Mouse (Mus musculus): ENCODE data around the gene Mrtfa.

Mrtfa gene

GRCm38 (mm10) chr15:81195447-81195846 lies 4.9 kb upstream of the Mrtfa start:
- DNase-seq, result no peak

DNA sequence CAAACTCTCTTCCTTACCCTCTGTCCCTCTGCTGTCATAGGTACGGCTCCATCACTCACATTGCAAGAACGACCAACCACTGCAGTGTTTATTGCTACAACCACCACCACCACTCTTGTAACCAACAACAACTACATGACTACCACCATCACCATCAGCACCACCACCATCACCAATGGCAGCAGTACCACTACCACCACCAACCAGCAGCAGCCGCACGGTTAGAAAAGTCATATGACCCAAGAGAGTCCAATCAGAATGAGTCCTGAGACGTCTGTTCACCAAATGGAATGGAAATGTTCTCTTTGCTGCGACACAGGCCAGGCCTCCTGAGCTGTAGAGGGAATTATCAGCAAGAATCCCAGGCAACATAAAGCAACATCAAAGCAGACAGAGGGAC lies 4.2 kb upstream of the Mrtfa start:
- no peak for DNase-seq

DNA sequence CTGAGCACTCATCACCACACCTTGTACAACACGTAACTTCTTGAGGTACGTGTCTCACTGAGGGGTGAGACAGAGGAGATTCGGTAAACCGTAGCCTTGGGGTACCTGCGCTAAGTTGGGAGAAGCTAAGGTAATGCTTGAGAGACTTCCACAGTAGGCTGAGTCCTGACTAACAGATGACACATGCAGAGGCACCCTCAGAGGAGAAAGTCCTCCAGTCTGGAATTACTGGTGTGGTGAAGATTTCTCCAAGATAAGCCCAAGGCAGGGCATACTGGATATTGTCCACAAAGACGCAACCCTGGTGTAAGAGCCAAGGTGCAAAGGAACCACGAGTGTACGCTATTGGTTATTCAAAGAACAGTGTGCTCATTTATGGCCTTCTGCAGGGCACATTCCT lies 2.3 kb upstream of the Mrtfa start:
- DNase-seq, result no peak

DNA sequence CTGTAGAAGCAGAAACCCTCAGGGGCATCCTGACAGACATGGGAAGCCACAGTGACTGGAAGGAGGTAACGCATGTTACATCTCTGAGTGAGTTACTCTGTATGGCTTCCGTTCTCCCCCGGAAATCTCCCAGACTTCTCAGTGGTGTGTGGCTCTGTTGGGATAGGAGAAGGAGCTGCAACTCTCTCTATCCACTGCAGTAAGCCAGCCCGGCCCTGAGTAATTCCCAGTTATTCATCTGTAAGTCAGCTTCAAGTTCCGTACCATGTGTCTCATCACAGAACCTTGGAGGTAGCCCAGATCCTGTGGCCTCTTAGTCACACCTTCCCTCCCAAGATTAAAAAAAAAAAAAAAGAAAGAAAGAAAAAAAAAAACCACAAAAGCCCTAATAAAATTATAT lies 1.8 kb upstream of the Mrtfa start:
- no peak for DNase-seq

DNA sequence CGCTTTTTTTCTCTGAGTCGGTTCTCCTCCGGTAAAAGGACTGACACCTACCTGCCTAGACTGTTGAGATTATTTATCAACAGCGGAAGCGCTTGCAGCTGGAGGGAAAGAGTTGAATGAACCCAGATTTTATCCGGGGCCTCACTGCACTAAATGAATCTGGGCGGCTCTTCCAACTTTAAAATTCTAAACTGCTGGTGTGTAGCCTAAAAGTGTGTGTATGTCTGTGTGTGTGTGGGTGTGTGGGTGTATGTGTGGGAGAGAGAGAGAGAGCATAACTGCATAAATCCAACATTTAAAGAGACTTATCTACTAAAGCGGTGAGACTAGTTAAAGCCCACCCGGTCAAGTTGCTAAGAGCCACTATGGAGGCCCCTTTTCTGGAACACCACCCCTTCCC lies 746 bp upstream of the Mrtfa start:
- DNase-seq, result no peak

- DNase-seq, result peak; percentile 31
These were observed 437 bp downstream of the Mrtfa start for GRCm38 (mm10) chr15:81190011-81190629.

DNA sequence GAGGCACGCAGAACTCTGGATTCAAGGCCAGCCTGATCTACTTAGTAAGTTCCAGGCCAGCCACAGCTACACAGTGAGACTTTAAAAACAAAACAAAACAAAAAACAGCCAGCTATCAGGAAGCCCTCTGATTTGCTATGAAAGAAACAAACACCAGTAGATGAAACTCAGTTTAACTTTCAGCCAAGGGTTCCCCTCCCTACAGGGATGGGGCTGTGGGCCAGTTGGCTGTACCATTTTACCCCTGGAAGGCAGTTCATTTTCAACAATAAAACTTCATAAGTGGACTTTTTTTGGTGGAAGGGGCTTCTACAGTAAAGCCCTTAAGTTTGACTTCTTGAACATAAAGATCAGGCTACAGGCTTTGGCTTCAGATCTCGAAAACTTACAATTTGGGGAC lies 1.5 kb downstream of the Mrtfa start:
- DNase-seq, result no peak

GRCm38 (mm10) chr15:81184913-81185312 lies 5.6 kb downstream of the Mrtfa start:
- no peak for DNase-seq

GRCm38 (mm10) chr15:81181233-81181632 lies 9.3 kb downstream of the Mrtfa start:
- no peak for DNase-seq

GRCm38 (mm10) chr15:81179523-81179922 lies 11.0 kb downstream of the Mrtfa start:
- DNase-seq, result no peak

DNA sequence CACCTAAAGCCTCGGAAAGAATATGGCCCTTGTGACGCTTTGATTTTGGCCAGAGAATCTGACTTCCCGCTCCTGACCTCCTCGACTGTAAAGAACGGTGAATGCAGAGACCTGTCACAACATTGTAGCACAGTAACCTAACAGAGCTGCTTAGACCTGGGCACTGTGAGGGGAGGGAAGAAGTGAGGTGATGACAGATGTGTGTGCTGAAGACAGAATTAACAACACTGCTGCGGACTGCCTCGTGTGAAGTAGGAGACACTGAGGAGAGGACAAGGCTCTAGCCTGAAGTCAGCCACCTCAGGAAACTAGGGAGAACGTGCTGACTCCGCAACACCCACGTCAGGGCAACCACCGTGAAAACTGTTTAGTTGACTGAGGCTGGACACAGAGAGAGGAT lies 11.9 kb downstream of the Mrtfa start:
- DNase-seq, result no peak

GRCm38 (mm10) chr15:81177860-81178259 lies 12.7 kb downstream of the Mrtfa start:
- DNase-seq, result no peak

- no peak for DNase-seq
These were observed 14.9 kb downstream of the Mrtfa start for GRCm38 (mm10) chr15:81175633-81176032.

GRCm38 (mm10) chr15:81172259-81172658 lies 18.3 kb downstream of the Mrtfa start:
- no peak for DNase-seq

DNA sequence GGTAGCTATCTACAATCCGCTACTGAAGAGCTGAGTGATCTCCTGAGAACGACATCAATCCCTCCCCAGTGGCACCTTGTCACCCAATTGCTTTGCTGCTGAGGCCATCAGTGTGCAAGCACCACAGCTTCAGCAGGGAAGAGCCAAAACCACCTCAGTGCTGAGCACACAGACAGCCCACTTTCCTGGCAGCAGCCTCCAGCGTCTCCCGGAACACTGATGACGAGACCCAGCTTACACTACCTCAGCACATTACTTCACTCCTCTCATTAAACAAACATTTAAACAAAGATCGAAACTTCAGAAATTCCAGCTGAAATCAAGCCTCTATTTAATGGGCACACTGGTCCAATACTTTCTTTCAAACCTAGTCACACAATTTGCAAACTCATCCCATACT lies 21.8 kb downstream of the Mrtfa start:
- DNase-seq, result no peak

DNA sequence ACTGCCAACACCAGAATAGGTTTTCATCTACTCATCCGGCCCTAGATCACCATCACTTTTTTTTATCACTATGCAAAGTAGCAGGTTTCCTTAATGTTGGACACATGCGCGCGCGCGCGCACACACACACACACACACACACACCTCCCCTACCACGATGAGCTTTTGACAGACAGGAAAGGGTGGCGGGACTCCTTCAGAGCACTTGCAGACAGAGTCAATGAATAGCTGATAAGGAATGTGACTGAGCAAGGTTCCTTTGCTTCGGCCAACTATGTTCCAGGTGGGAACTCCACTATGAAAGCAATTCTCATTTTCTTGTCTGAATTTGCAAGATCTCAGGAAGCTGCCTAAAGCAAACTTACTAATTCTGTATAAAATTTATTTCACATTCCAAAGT lies 22.7 kb downstream of the Mrtfa start:
- DNase-seq, result no peak

- DNase-seq, result no peak
These were observed 24.3 kb downstream of the Mrtfa start for GRCm38 (mm10) chr15:81166291-81166690.

GRCm38 (mm10) chr15:81164560-81165310 lies 25.8 kb downstream of the Mrtfa start:
- no peak for DNase-seq

DNA sequence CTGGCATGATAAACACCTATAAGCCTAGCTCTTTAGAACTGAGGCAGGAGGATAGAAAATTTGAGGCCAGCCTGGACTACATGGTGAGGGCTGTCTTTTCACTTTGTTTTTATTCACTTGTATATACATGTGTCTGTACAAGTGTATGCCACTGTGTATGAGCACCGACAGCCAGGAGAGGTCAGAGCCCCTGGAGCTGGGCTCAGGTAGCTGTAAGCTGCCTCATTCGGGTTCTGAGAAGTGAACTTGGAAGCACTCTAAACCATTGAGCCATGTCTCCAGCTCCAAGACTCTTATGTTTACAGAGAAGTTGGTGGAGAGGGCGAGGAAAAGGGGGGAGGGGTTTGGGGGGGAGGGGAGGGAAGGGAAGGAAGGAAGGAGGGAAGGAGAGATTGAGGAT lies 29.0 kb downstream of the Mrtfa start:
- no peak for DNase-seq

DNA sequence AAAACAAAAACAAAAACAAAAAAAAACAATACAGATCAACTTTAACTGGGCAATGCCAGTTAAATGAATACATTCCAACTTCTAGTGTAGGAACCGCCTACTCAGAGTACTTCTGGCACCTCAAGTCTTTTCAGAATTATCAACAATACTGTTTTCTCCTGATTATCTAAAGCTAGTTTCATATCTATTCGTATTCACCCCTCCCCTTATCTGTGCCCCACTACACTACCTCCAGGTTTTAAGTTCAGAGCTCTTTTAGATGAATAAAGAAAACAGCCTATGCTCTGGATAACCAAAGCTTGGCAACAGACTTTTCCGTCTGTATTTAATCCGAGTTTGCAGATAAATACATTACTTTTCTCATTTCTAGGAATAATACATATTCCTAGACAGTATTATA lies 29.9 kb downstream of the Mrtfa start:
- no peak for DNase-seq

DNA sequence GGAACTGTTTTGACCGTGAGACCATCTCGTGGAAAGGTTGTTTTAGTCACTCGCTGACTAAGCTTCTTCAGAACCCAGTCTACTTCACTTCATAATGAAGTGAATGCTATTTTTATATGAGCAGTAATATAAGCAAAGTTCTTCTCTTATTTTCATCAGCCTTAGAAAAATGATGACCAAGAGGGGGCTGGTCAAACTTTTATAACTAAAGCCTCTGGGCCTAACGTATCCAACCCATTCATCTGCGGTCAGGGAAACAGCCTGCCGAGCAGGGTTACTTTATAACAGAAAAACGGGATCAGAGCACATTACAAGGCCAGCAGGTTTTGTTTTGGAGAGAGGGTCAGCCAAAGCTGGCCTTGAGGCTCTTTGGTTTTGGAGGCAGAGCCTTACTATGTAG lies 31.3 kb downstream of the Mrtfa start:
- DNase-seq, result no peak

GRCm38 (mm10) chr15:81158517-81159120 lies 31.9 kb downstream of the Mrtfa start:
- peak; percentile 56 for DNase-seq

DNA sequence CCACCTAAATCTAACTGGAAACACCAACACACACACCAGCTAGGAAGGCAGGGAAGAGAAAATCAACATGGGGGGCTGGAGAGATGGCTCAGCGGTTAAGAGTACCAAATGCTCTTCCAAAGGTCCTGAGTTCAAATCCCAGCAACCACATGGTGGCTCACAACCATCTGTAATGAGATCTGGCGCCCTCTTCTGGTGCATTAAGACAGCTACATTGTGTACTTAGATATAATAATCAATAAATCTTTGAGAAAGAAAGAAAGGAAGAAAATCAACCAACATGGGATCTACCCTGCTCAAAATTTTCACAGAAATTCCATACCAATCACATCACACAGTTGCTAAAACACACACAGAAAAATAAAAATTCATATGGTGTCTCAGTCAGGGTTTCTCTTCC lies 34.1 kb downstream of the Mrtfa start:
- no peak for DNase-seq

GRCm38 (mm10) chr15:81155845-81156244 lies 34.7 kb downstream of the Mrtfa start:
- no peak for DNase-seq
